Mouse (Mus musculus) cerebellum, adult 2 months (tissue): ENCODE results near the gene Gcdh.
"Not testable (repeated sequence)": the region's sequence is repeated elsewhere in the genome, so short reads cannot be mapped to it uniquely, and the experiment has no call there.

Experiments
- CTCF ChIP-seq: fragments of 200-500 bp; IDR thresholded peaks from 2 replicates; pipeline ENCODE4 v1.5.1; 2011; ENCODE audit warnings: low read depth, mild to moderate bottlenecking, control low read depth, low read length, moderate library complexity, borderline replicate concordance; ENCODE audit not compliant: insufficient read depth
- POLR2A ChIP-seq: fragments of 200-500 bp; IDR thresholded peaks from 2 replicates; pipeline ENCODE4 v1.6.1; 2011; ENCODE audit warnings: low read length, control low read depth, borderline replicate concordance; ENCODE audit not compliant: insufficient read depth

DNA sequence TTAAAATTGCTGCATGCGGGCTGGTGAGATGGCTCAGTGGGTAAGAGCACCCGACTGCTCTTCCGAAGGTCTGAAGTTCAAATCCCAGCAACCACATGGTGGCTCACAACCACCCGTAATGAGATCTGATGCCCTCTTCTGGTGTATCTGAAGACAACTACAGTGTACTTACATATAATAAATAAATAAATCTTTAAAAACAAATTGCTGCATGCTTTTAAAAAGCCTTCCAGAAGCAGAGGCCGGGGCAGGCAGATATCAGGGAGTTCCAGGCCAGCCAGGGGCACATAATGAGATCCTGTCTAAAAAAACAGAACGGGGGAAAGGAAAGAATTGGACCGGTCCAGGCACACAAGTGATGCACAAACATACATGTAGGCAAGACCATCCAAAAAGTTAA, 14.3 kb upstream of the Gcdh start:
- not testable (repeated sequence) for TF ChIP-seq POLR2A, CTCF
